Mouse (Mus musculus) embryonic facial prominence, embryonic 12.5 days (tissue): Measurements from ENCODE around the gene Rhox2f. TPM values are rescaled to one million over a fixed set of nuclear protein-coding genes. Genes with fewer than 3 reads are reported as not detected.
"Not testable (repeated sequence)": the region's sequence is repeated elsewhere in the genome, so short reads cannot be mapped to it uniquely, and the experiment has no call there.

Experiments
- ATAC-seq: fragments of 200-750 bp; cut with Nextera tagmentation; 2 replicates; pipeline ENCODE4 v1.8.0; 2017; ENCODE audit not compliant: insufficient number of reproducible peaks, insufficient read depth, low FRiP score, low TSS enrichment
- H3K27ac ChIP-seq: fragments of 300-500 bp; sonication (generic); 2 replicates; pipeline ENCODE4 v1.5.1; 2016; ENCODE audit warnings: mild to moderate bottlenecking
- H3K27me3 ChIP-seq: fragments of 300-500 bp; sonication (generic); 2 replicates; pipeline ENCODE4 v1.6.1; 2016; ENCODE audit warnings: mild to moderate bottlenecking, moderate library complexity
- H3K36me3 ChIP-seq: fragments of 300-500 bp; sonication (generic); 2 replicates; pipeline ENCODE4 v1.6.1; 2016; ENCODE audit warnings: mild to moderate bottlenecking
- H3K4me1 ChIP-seq: fragments of 300-500 bp; sonication (generic); 2 replicates; pipeline ENCODE4 v1.6.1; 2016
- H3K4me2 ChIP-seq: fragments of 300-500 bp; sonication (generic); replicated peaks from 2 replicates; pipeline ENCODE4 v1.6.1; 2016; ENCODE audit warnings: mild to moderate bottlenecking, moderate library complexity
- H3K4me3 ChIP-seq: fragments of 300-500 bp; sonication (generic); 2 replicates; pipeline ENCODE4 v1.5.1; 2016; ENCODE audit warnings: mild to moderate bottlenecking
- H3K9ac ChIP-seq: fragments of 300-500 bp; sonication (generic); 2 replicates; pipeline ENCODE4 v1.6.1; 2016; ENCODE audit warnings: mild to moderate bottlenecking, moderate library complexity
- H3K9me3 ChIP-seq: fragments of 300-500 bp; sonication (generic); 2 replicates; pipeline ENCODE4 v1.6.1; 2016; ENCODE audit warnings: mild to moderate bottlenecking, moderate library complexity
- WGBS: fragments of 180-500 bp; shearing (Covaris S2); methylation state at CpG from one replicate; pipeline ENCODE4 v1.1.7; 2016; 5-methylcytosine and 5-hydroxymethylcytosine counted together
- polyA plus RNA-seq: library from polyadenylated mRNA; unstranded; fragments of >200 nt; fragmentation: Nextera tagmentation; extraction: Ambion mirVana; gene quantifications from 2 replicates; pipeline ENCODE4 v1.2.1, GENCODE M21; 2016

Gene Rhox2f
- polyA plus RNA-seq: 0.55 TPM in 1 of 2 replicates, not detected in the other

DNA sequence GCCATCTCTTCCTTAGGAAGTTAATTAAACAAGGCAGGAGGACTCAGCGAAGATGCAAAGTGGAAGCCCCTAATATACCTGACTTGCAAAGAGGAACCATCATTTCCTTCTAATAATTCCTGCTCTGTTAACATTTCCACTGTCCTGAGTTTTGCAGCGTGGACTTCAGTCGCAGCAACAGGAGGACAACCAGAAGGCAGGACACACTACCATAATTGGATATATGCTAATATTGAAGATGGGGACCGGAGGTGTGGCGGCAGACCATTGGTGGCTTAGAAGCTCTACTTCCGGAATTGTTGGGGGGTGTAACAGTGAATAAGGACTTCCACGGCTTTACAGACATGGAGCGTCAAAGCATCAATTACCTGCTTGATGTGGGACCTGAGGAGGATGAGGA lies at the start of gene Rhox2f:
TSS of gene Rhox2f (plus strand) at position 301 of the 400 bp plus-strand sequence.
- H3K4me2 ChIP-seq, H3K27me3 ChIP-seq, H3K4me3 ChIP-seq, H3K36me3 ChIP-seq, H3K9me3 ChIP-seq, H3K9ac ChIP-seq, ATAC-seq, H3K4me1 ChIP-seq, H3K27ac ChIP-seq: not testable (repeated sequence)
- WGBS: 96% methylated on average over 8 of the region's 8 CpGs

DNA sequence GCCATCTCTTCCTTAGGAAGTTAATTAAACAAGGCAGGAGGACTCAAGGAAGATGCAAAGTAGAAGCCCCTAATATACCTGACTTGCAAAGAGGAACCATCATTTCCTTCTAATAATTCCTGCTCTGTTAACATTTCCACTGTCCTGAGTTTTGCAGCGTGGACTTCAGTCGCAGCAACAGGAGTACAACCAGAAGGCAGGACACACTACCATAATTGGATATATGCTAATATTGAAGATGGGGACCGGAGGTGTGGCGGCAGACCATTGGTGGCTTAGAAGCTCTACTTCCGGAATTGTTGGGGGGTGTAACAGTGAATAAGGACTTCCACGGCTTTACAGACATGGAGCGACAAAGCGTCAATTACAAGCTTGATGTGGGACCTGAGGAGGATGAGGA lies 41.1 kb upstream of the Rhox2f start, which contains the start of gene Rhox2e:
TSS of gene Rhox2e (plus strand) at position 301 of the 400 bp plus-strand sequence.
- not testable (repeated sequence) for H3K4me1 ChIP-seq, H3K4me2 ChIP-seq, H3K9ac ChIP-seq, H3K9me3 ChIP-seq, H3K27me3 ChIP-seq, H3K27ac ChIP-seq, H3K4me3 ChIP-seq, H3K36me3 ChIP-seq, ATAC-seq
- WGBS: 97% methylated on average over 2 of the region's 8 CpGs

DNA sequence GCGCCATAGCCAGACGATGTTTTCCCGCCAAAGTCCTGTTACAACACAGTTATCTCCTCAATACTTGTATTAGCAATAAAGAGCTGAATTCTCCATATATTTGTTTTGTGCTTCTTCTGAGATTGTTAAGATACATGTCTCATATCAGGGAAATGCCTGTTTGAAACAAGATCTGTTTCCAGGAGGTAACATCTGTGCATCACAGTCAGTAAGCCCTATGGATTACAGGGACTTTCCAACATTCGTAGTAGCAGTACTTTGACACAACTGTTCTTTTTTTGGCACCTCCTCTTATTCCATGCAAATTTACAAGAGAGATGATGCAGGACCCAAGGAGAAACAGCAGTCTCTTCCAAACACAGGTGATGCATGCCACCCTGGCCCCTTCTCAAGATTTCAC lies 29.5 kb upstream of the Rhox2f start, which contains the start of gene Rhox3e:
TSS of gene Rhox3e (plus strand) at position 301 of the 400 bp plus-strand sequence.
- 86% methylated on average over 1 of the region's 4 CpGs for WGBS
- not testable (repeated sequence) for H3K9ac ChIP-seq

DNA sequence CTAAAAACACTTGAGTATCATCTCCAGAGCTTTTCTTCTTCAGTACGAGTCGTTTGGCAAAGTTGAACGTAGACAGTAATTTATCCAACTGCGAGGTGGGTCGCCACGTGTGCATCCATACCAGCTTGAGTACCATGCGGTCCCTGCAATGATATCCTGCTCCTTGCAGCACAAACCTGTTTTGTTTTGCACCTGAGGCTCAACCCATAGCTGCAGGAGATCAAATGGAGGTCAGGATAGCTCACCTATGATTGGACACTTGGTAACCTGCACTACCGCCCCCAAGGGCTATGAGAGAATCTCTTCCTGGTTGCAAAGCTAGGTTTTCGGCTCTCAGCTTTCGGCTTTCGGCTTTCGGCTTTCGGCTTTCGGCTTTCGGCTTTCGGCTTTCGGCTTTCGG lies 14.1 kb upstream of the Rhox2f start, which contains the start of gene Rhox4e:
TSS of gene Rhox4e (plus strand) at position 301 of the 400 bp plus-strand sequence.
- H3K4me1 ChIP-seq, H3K27me3 ChIP-seq, H3K4me2 ChIP-seq, H3K36me3 ChIP-seq, H3K9ac ChIP-seq, H3K27ac ChIP-seq, H3K4me3 ChIP-seq, H3K9me3 ChIP-seq, ATAC-seq: not testable (repeated sequence)
- 95% methylated on average over 10 of the region's 18 CpGs for WGBS

More for the DNA sequence above, 29.5 kb upstream of the Rhox2f start, which contains the start of gene Rhox3e:
- not testable (repeated sequence) for H3K27ac ChIP-seq, H3K9me3 ChIP-seq, H3K4me1 ChIP-seq, ATAC-seq, H3K36me3 ChIP-seq, H3K4me3 ChIP-seq, H3K4me2 ChIP-seq, H3K27me3 ChIP-seq

DNA sequence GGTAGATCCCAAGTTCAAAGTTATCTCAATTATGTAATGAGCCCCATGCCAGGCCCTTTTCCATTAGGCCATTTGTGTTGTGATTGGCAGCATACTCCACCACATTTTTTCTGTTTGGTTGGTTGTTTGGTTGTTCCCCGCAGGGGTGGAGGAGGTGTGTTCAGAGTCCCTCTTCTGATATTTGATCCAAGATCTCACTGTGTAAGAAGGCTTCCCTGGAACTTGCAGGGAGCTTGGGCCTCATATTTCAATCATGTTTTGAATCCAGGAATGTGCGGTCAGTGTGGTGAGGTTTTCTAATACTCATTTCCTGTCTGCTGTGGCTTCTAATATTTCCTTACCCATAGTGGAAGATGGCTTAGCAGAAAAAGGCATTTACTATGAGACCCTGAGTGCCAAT lies 1.4 kb downstream of the Rhox2f start:
- not testable (repeated sequence) for H3K4me3 ChIP-seq, H3K4me2 ChIP-seq, H3K4me1 ChIP-seq, ATAC-seq, H3K9ac ChIP-seq, H3K27me3 ChIP-seq, H3K36me3 ChIP-seq, H3K9me3 ChIP-seq, H3K27ac ChIP-seq
- 32% methylated on average over 2 of the region's 2 CpGs for WGBS

DNA sequence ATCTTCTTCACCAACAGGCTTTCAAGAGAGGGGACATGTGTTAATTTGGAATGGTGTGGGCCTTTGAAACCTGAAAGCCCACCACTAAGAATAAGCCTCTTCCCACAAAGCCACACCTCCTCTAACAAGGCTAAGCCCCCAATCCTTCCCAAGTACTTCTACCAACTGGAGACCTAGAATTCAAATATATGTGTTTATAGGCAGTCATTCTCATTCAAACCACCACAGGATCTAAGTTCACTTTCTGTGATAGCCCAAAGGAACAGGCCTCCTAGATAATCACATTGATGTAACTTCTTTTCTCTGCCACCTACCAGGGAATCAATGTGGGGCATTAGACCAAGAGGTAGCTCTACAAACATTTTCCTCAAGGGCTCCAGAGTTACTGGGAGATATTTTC lies 9.5 kb downstream of the Rhox2f start, which contains the start of gene Rhox3f:
TSS of gene Rhox3f (plus strand) at position 301 of the 400 bp plus-strand sequence.
- ATAC-seq, H3K27ac ChIP-seq, H3K9me3 ChIP-seq, H3K4me1 ChIP-seq, H3K9ac ChIP-seq, H3K27me3 ChIP-seq, H3K4me2 ChIP-seq, H3K36me3 ChIP-seq, H3K4me3 ChIP-seq: not testable (repeated sequence)

DNA sequence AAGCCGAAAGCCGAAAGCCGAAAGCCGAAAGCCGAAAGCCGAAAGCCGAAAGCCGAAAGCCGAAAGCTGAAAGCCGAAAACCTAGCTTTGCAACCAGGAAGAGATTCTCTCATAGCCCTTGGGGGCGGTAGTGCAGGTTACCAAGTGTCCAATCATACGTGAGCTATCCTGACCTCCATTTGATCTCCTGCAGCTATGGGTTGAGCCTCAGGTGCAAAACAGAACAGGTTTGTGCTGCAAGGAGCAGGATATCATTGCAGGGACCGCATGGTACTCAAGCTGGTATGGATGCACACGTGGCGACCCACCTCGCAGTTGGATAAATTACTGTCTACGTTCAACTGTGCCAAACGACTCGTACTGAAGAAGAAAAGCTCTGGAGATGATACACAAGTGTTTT lies 36.4 kb downstream of the Rhox2f start, which contains the start of gene Rhox4f:
TSS of gene Rhox4f (minus strand) at position 101 of the 400 bp plus-strand sequence.
- not testable (repeated sequence) for H3K4me3 ChIP-seq, H3K27me3 ChIP-seq, H3K4me2 ChIP-seq, H3K36me3 ChIP-seq, H3K9ac ChIP-seq, ATAC-seq, H3K27ac ChIP-seq, H3K9me3 ChIP-seq, H3K4me1 ChIP-seq
- 94% methylated on average over 16 of the region's 19 CpGs for WGBS

Other genes with a start within 250 kb of the Rhox2f start
- gene Rhox3a2, start 191.4 kb upstream of the Rhox2f start, polyA plus RNA-seq: not detected in 2 replicates
- gene Rhox4a2, start 180.6 kb upstream of the Rhox2f start, polyA plus RNA-seq: 1.5 and 2.3 TPM in 2 replicates
- not detected in 2 replicates for gene Rhox2b, start 159.3 kb upstream of the Rhox2f start, polyA plus RNA-seq
- 0.34 and 1.0 TPM in 2 replicates for gene Rhox4b, start 138.9 kb upstream of the Rhox2f start, polyA plus RNA-seq
- 0.88 and 1.0 TPM in 2 replicates for gene Rhox2c, start 117.7 kb upstream of the Rhox2f start, polyA plus RNA-seq
- gene Rhox3c, start 112.8 kb upstream of the Rhox2f start, polyA plus RNA-seq: not detected in 2 replicates
- not detected in 2 replicates for gene Rhox4c, start 91.1 kb upstream of the Rhox2f start, polyA plus RNA-seq
- gene Rhox2d, start 78.0 kb upstream of the Rhox2f start, polyA plus RNA-seq: not detected in 2 replicates
- gene Rhox4d, start 57.0 kb upstream of the Rhox2f start, polyA plus RNA-seq: not detected in 2 replicates
- not detected in 2 replicates for gene Rhox2e, start 41.0 kb upstream of the Rhox2f start, polyA plus RNA-seq
- gene Rhox3e, start 29.4 kb upstream of the Rhox2f start, polyA plus RNA-seq: not detected in 2 replicates
- gene Rhox4e, start 14.0 kb upstream of the Rhox2f start, polyA plus RNA-seq: not detected in 2 replicates
- gene Rhox3f, start 9.6 kb downstream of the Rhox2f start, polyA plus RNA-seq: not detected in 2 replicates
- gene Rhox4f, start 36.3 kb downstream of the Rhox2f start, polyA plus RNA-seq: not detected in 2 replicates
- not detected in 2 replicates for gene Rhox3g, start 57.2 kb downstream of the Rhox2f start, polyA plus RNA-seq
- not detected in 2 replicates for gene Rhox2g, start 72.1 kb downstream of the Rhox2f start, polyA plus RNA-seq
- gene Rhox4g, start 79.9 kb downstream of the Rhox2f start, polyA plus RNA-seq: not detected in 2 replicates
- not detected in 2 replicates for gene Rhox3h, start 97.4 kb downstream of the Rhox2f start, polyA plus RNA-seq
- gene Rhox2h, start 101.9 kb downstream of the Rhox2f start, polyA plus RNA-seq: not detected in 2 replicates
- 1.9 and 2.4 TPM in 2 replicates for gene Rhox5, start 233.4 kb downstream of the Rhox2f start, polyA plus RNA-seq